Mouse (Mus musculus) MEL (cell line): Measurements from ENCODE around the gene Ddx42.

Source experiments
- CTCF ChIP-seq, 3 experiments: IDR thresholded peaks in 2 of 3; conservative IDR thresholded peaks in 1 of 3; 2 replicates each; pipeline ENCODE4 v1.5.1; 2011 to 2012; ENCODE audit warnings: low read length in 3 of 3, low read depth in 2 of 3, mild to moderate bottlenecking in 2 of 3, improper control_type of control experiment in 1 of 3, inconsistent platforms in 1 of 3, mixed read lengths in 1 of 3, moderate library complexity in 1 of 3; ENCODE audit not compliant: control insufficient read depth in 1 of 3, insufficient read depth in 1 of 3, poor library complexity in 1 of 3, severe bottlenecking in 1 of 3
- EP300 ChIP-seq, 2 experiments: IDR thresholded peaks; 2 replicates each; pipeline ENCODE4 v1.6.1; 2011; ENCODE audit warnings: improper control_type of control experiment in 2 of 2, low read length in 2 of 2, low read depth in 1 of 2, mild to moderate bottlenecking in 1 of 2
- GATA1 ChIP-seq: IDR thresholded peaks from 2 replicates; pipeline ENCODE4 v1.6.1; 2011; ENCODE audit warnings: low read depth, low read length, improper control_type of control experiment
- NRF1 ChIP-seq: IDR thresholded peaks from 2 replicates; pipeline ENCODE4 v1.6.1; 2014; ENCODE audit warnings: low read depth, mild to moderate bottlenecking, inconsistent platforms, low read length, improper control_type of control experiment, moderate library complexity; ENCODE audit not compliant: poor library complexity, insufficient read depth, severe bottlenecking
- POLR2A ChIP-seq, 2 experiments: IDR thresholded peaks; 2 replicates each; pipeline ENCODE4 v1.6.1; 2011 to 2012; ENCODE audit warnings: low read length in 2 of 2, mild to moderate bottlenecking in 2 of 2, control low read depth in 1 of 2, improper control_type of control experiment in 1 of 2, low read depth in 1 of 2, moderate library complexity in 1 of 2; ENCODE audit not compliant: control insufficient read depth in 1 of 2, insufficient read depth in 1 of 2, poor library complexity in 1 of 2
- POLR2AphosphoS5 ChIP-seq: IDR thresholded peaks from 2 replicates; pipeline ENCODE4 v1.6.1; 2012; ENCODE audit warnings: low read depth, borderline replicate concordance, mild to moderate bottlenecking, inconsistent platforms, low read length, moderate library complexity, mixed read lengths
- RCOR1 ChIP-seq: IDR thresholded peaks from 2 replicates; pipeline ENCODE4 v1.6.1; 2012; ENCODE audit warnings: low read depth, mild to moderate bottlenecking, inconsistent platforms, low read length, improper control_type of control experiment
- TBP ChIP-seq: IDR thresholded peaks from 2 replicates; pipeline ENCODE4 v1.8.0; 2011; ENCODE audit warnings: low read depth, low read length, improper control_type of control experiment
- ZC3H11A ChIP-seq: IDR thresholded peaks from 2 replicates; pipeline ENCODE4 v1.6.1; 2012; ENCODE audit warnings: low read depth, mild to moderate bottlenecking, inconsistent platforms, low read length, improper control_type of control experiment

DNA sequence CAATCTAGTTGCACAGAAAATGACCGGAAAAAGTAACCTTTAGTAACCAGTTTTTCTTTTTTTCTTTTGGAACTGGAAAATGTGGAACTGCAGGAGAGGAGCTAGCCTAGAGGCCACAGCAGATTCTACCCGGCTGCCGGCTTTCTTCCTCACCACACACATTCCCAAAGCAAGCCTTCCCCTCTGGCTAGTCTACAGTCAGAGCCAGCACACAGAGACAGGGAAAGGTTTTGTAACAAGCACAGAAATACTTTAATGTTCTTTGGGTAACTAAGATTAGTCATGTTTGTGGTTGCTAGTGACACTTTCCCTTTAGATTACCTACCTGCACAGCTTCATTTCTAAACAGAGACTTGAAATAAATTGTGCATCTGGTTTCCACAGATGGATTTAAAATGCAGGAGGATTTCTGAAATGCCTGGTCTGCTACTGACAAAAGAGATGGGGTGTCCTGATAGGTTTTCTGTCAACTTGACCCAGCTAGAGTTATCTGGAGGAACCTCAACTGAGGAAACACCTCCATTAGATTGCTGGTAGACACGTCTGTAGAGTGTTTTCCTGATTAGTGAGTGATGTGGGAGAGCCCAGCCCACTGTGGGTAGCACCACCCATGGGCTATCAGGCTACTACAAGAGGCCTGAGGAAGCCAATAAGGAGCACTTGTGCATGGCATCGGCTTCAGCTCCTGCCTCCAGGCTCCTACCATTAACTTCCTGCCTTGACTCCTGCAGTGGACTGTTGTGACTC is 38.5 kb upstream of the Ddx42 start:
- TF ChIP-seq GATA1 (peak; percentile 86), POLR2A (IDR thresholded peaks at IDR 0.05; ENCODE audit: control insufficient read depth in 1 of 2, insufficient read depth in 1 of 2, low read depth in 1 of 2, low read length in 2 of 2, poor library complexity in 1 of 2) (no peak), EP300 (IDR thresholded peaks at IDR 0.05; ENCODE audit: low read depth in 1 of 2, low read length in 2 of 2) (peak; percentile 55 to 69), CTCF (IDR thresholded peaks at IDR 0.05 in 2 of 3, conservative IDR thresholded peaks at IDR 0.05 in 1 of 3; ENCODE audit: control insufficient read depth in 1 of 3, insufficient read depth in 1 of 3, low read depth in 2 of 3, low read length in 3 of 3, poor library complexity in 1 of 3, severe bottlenecking in 1 of 3) (no peak), POLR2AphosphoS5 (no peak), TBP (peak; percentile 38; the same call in 1 of the 2 replicates), RCOR1 (peak; percentile 72), NRF1 (no peak), ZC3H11A (no peak)
